ENCODE assay signal across 7 mouse cellular contexts in genomic region chr12:8770946-8771843, GRCm38 (mm10). TPM values are rescaled to one million over a fixed set of nuclear protein-coding genes. Genes with fewer than 3 reads are reported as not detected.
DNase-seq lines count a peak whose midpoint lies in the region; ATAC-seq and TF ChIP-seq lines count a peak whose summit lies in the region.

Sdc1 (plus strand) TSS chr12:8771323.

- intact Hi-C loops in gastrocnemius, postnatal 14 days (cut with DNase I; ENCODE audit: low total_unique reads): no loop called here

- H3K4me3 ChIP-seq in cortical plate, adult 2 months (ENCODE audit: insufficient read depth, low read length): peak within 1 kb of the TSS; percentile 41
- H3K4me3 ChIP-seq in limb, embryonic 12.5 days (replicated peaks): peak within 1 kb of the TSS; percentile 99
- peak within 1 kb of the TSS; percentile 84 for H3K4me3 ChIP-seq in midbrain, embryonic 13.5 days (replicated peaks)

- no peak for TF ChIP-seq POLR2A in cortical plate, adult 2 months (IDR thresholded peaks at IDR 0.05; ENCODE audit: extremely low read depth, insufficient read depth, low read length)

- no peak within 1 kb of the TSS for H3K27ac ChIP-seq in cortical plate, adult 2 months (ENCODE audit: insufficient read depth, low read length)
- H3K27ac ChIP-seq in limb, embryonic 12.5 days: peak within 1 kb of the TSS; percentile 97
- peak within 1 kb of the TSS; percentile 80 for H3K27ac ChIP-seq in midbrain, embryonic 13.5 days

- WGBS in limb, embryonic 12.5 days: under 1% methylated on average over 66 of the region's 67 CpGs
- under 1% methylated on average over 64 of the region's 67 CpGs for WGBS in midbrain, embryonic 13.5 days

- H3K9me3 ChIP-seq in limb, embryonic 12.5 days: 0 out of 2 replicates have a peak, but pooled peaks cover 3% of the 10 kb centered on the region
- H3K9me3 ChIP-seq in midbrain, embryonic 13.5 days: no peaks in the 10 kb centered on the region

- H3K4me1 ChIP-seq in cortical plate, adult 2 months (ENCODE audit: control insufficient read depth, insufficient read depth, low read length): no peaks in the 10 kb centered on the region
- peaks cover 31% of the 10 kb centered on the region for H3K4me1 ChIP-seq in limb, embryonic 12.5 days (replicated peaks)
- peaks cover 20% of the 10 kb centered on the region for H3K4me1 ChIP-seq in midbrain, embryonic 13.5 days (replicated peaks)

- peaks cover 7% of the 10 kb centered on the region; the same call in 1 of the 2 replicates for H3K36me3 ChIP-seq in limb, embryonic 12.5 days
- H3K36me3 ChIP-seq in midbrain, embryonic 13.5 days: no peaks in the 10 kb centered on the region

- ATAC-seq in limb, embryonic 12.5 days (ENCODE audit: insufficient number of reproducible peaks, insufficient read depth, low FRiP score, low TSS enrichment, low read depth): peak; percentile 96
- ATAC-seq in midbrain, embryonic 13.5 days: peak; percentile 90

- TF ChIP-seq CTCF in cortical plate, adult 2 months (IDR thresholded peaks at IDR 0.05; ENCODE audit: extremely low read depth, insufficient read depth, low read length): no peak

- peak; percentile 49 for DNase-seq in adrenal gland, adult 8-10 months
- peak; percentile 77 for DNase-seq in gastrocnemius, postnatal 14 days
- peak; percentile 53 for DNase-seq in induced T-regulatory cell, adult 2 months (ENCODE audit: low read depth)
- DNase-seq in spleen, postnatal 4 days (ENCODE audit: low spot score in 2 of 2): peak; percentile 43 to 78

- peak within 1 kb of the TSS; percentile 88 for H3K4me2 ChIP-seq in limb, embryonic 12.5 days
- peak within 1 kb of the TSS; percentile 81 for H3K4me2 ChIP-seq in midbrain, embryonic 13.5 days (replicated peaks)

- H3K9ac ChIP-seq in limb, embryonic 12.5 days (replicated peaks): peak within 1 kb of the TSS; percentile 97
- peak within 1 kb of the TSS; percentile 84 for H3K9ac ChIP-seq in midbrain, embryonic 13.5 days (replicated peaks)

- no peaks in the 10 kb centered on the region for H3K27me3 ChIP-seq in limb, embryonic 12.5 days
- no peaks in the 10 kb centered on the region for H3K27me3 ChIP-seq in midbrain, embryonic 13.5 days

RNA-seq across cellular contexts. Expression of gene Sdc1, which starts in this region (rescaled TPM):
- total RNA-seq in adrenal gland, adult 8-10 months (2022): 10 to 100 TPM in 2 of 4 experiments, 1 to 10 TPM in 2; 7.4 to 21.2 (median 10.8) TPM
- polyA plus RNA-seq in cortical plate, adult 2 months (2012; rRNA removed): 1.7 and 2.0 TPM in 2 replicates
- total RNA-seq in gastrocnemius, postnatal 14 days (2021): 10 to 100 TPM in 1 of 2 experiments, 1 to 10 TPM in 1; 8.3 to 11.2 TPM
- 257 and 262 TPM in 2 replicates for polyA plus RNA-seq in limb, embryonic 12.5 days (2016; fragmentation: Nextera tagmentation; extraction: Ambion mirVana)
- 30.1 and 30.8 TPM in 2 replicates for polyA plus RNA-seq in midbrain, embryonic 13.5 days (2015; fragmentation: Nextera tagmentation; extraction: Ambion mirVana)

Comparison
In these comparisons a context has a peak if more than half of its experiments do, and no peak if none do; other contexts are left out.
1. RNA of gene Sdc1 (polyA plus RNA-seq): 257 to 262 TPM in limb, embryonic 12.5 days and 30.1 to 30.8 TPM in midbrain, embryonic 13.5 days; 1.7 to 2.0 TPM in cortical plate, adult 2 months; every median in the first group is over 10 times any median in the second.
2. H3K4me3 ChIP-seq: peak in every context shown above with its lines; median percentile 99 in limb, embryonic 12.5 days; 84 in midbrain, embryonic 13.5 days; 41 in cortical plate, adult 2 months.
3. Peak in every context shown above with its lines, with median percentiles within 50 percentile points of each other: DNase-seq.